In the genomic region with DNA sequence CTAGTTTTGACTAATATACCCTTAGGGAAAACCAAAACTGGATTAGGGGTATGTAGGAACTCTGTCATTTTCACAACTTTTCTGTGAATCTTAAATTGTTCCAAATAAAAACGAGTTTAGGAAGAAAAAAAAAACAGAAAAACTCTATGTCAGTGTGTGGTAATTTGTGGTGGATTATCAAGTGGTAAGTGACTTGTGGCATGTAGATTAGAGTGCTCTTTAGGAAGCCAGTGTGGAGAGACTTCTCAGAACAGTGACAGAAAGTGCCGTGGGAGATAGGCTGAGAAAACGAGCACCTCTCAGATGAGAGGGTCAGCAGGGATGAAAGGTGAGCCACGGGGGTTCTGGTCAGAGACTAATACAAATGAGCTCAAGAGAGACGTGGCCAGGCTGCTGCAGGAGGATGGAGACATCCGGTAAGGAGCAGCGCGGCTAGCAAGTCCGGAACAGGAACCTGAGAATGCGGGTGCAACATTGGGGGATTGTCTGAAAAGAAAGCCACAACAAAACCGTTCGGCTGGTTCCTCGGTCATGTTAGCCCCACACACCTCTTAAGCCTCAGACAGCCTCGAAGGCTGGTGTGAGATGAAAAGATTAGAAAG, we compare ENCODE assay signal across 13 mouse cellular contexts.
DNase-seq lines count a peak whose midpoint lies in the region; ATAC-seq and TF ChIP-seq lines count a peak whose summit lies in the region.
"Had no signal": no experiment of that assay in that cellular context is flagged by ENCODE, and none has a peak within 500 bp of the region (broad histone marks: within the 10 kb centered on the region; RNA-seq: fewer than 3 reads in every experiment).

No protein-coding gene starts in this region.

- no peak overlapping the region for H3K9ac ChIP-seq in kidney, embryonic 16.5 days (replicated peaks; ENCODE audit: low read length)
- H3K9ac ChIP-seq: forebrain, embryonic 13.5 days; hindbrain, embryonic 14.5 days had no signal

- DNase-seq in kidney, adult 9 months = no peak
- no peak for DNase-seq in urinary bladder, postnatal 10 days (ENCODE audit: low spot score)
- no peak for DNase-seq in cerebellum, postnatal 25 days
- no peak for DNase-seq in right cerebral cortex, adult 18-20 months
- DNase-seq: adrenal gland, adult 2 months; cerebellum, adult 2 months; right cerebral cortex, postnatal 14 days had no signal

- TF ChIP-seq POLR2A in myocyte (IDR thresholded peaks at IDR 0.05; ENCODE audit: insufficient read length, low read depth) = no peak

- H3K27ac ChIP-seq in kidney, embryonic 16.5 days (ENCODE audit: low read length) = peak overlapping the region; percentile 72
- H3K27ac ChIP-seq: forebrain, embryonic 13.5 days; hindbrain, embryonic 14.5 days had no signal

- H3K79me2 ChIP-seq in myocyte (ENCODE audit: control insufficient read depth, insufficient read depth) = no peaks in the 10 kb centered on the region

- no peak overlapping the region; the same call in 1 of the 2 replicates for H3K4me2 ChIP-seq in kidney, embryonic 16.5 days (replicated peaks; ENCODE audit: low read depth, low read length)
- peak overlapping the region; percentile 52 for H3K4me2 ChIP-seq in myocyte (ENCODE audit: low read depth)
- H3K4me2 ChIP-seq: forebrain, embryonic 13.5 days; hindbrain, embryonic 14.5 days had no signal

- H3K9me3 ChIP-seq in kidney, embryonic 16.5 days (ENCODE audit: low read length) = no peaks in the 10 kb centered on the region
- H3K9me3 ChIP-seq: forebrain, embryonic 13.5 days had no signal

- no peak for ATAC-seq in kidney, embryonic 16.5 days (ENCODE audit: low FRiP score, low TSS enrichment)
- peak; percentile 40 for ATAC-seq in activated CD4-positive, CD25-positive, alpha-beta regulatory T cell, adult 4 months
- peak; percentile 52 to 88 for ATAC-seq in hematopoietic stem cell, adult 5-6 weeks (replicated peaks in 1 of 2; ENCODE audit: insufficient read depth in 1 of 2, low FRiP score in 2 of 2, low TSS enrichment in 1 of 2, low read depth in 1 of 2, poor library complexity in 2 of 2, severe bottlenecking in 2 of 2)
- ATAC-seq: forebrain, embryonic 13.5 days had no signal

- H3ac ChIP-seq in myocyte (ENCODE audit: control insufficient read depth, insufficient read length) = no peak overlapping the region

- no peak overlapping the region for H3K4me3 ChIP-seq in kidney, embryonic 16.5 days (ENCODE audit: low read length)
- no peak overlapping the region for H3K4me3 ChIP-seq in myocyte
- H3K4me3 ChIP-seq: forebrain, embryonic 13.5 days had no signal

- H3K4me1 ChIP-seq in kidney, embryonic 16.5 days (ENCODE audit: insufficient read depth, low read length) = peaks cover 21% of the 10 kb centered on the region
- H3K4me1 ChIP-seq: forebrain, embryonic 13.5 days had no signal

- no peaks in the 10 kb centered on the region for H3K27me3 ChIP-seq in kidney, embryonic 16.5 days (ENCODE audit: insufficient read depth, low read length)
- no peaks in the 10 kb centered on the region for H3K27me3 ChIP-seq in myocyte (ENCODE audit: control insufficient read depth, insufficient read depth, insufficient read length)
- H3K27me3 ChIP-seq: forebrain, embryonic 13.5 days had no signal

- 20% methylated on average over 14 of the region's 14 CpGs for WGBS in kidney, embryonic 16.5 days

- H3K36me3 ChIP-seq in kidney, embryonic 16.5 days (ENCODE audit: insufficient read depth, low read length) = no peaks in the 10 kb centered on the region
- no peaks in the 10 kb centered on the region for H3K36me3 ChIP-seq in myocyte (ENCODE audit: control insufficient read depth, insufficient read depth)

TF ChIP-seq in myocyte, 11 proteins besides CTCF, POLR2A, EP300 and RAD21:
- TF ChIP-seq SRF (IDR thresholded peaks at IDR 0.05; ENCODE audit: control insufficient read depth, insufficient read length, low read depth) (no peak), REST (IDR thresholded peaks at IDR 0.05; ENCODE audit: insufficient read depth, insufficient read length) (no peak), E2F4 (IDR thresholded peaks at IDR 0.05; ENCODE audit: insufficient read depth) (no peak), MAX (IDR thresholded peaks at IDR 0.05; ENCODE audit: low read depth) (no peak), TCF3 (IDR thresholded peaks at IDR 0.05; ENCODE audit: insufficient read length, low read depth) (no peak), CEBPB (IDR thresholded peaks at IDR 0.05; ENCODE audit: insufficient read depth, poor library complexity, severe bottlenecking) (no peak), POLR2AphosphoS2 (IDR thresholded peaks at IDR 0.05; ENCODE audit: insufficient read length, low read depth) (no peak), TCF12 (IDR thresholded peaks at IDR 0.05; ENCODE audit: insufficient read depth, poor library complexity, severe bottlenecking) (no peak)
